Mouse (Mus musculus): ENCODE measurements around the gene Nfib. TPM values are rescaled to one million over a fixed set of nuclear protein-coding genes. Genes with fewer than 3 reads are reported as not detected.
A peak's percentile ranks its signal among the peaks of the same experiment; 100 is the strongest.

Nfib gene
- total and polyA plus RNA-seq, 3 experiments = 0.04 to 0.11 (median 0.09) TPM

- Histone ChIP-seq H3K9me3 (replicated peaks; ENCODE audit: low read length) (no peaks in the 10 kb centered on the region), H3K36me3 (replicated peaks in 1 of 2; ENCODE audit: control insufficient read depth in 1 of 2, insufficient read depth in 1 of 2, low read length in 1 of 2) (no peaks in the 10 kb centered on the region), H3K27ac (ENCODE audit: insufficient read depth, low read depth) (no peak overlapping the region), H3K27me3 (replicated peaks) (no peaks in the 10 kb centered on the region), H3K4me2 (ENCODE audit: insufficient read depth, low read depth, poor library complexity, severe bottlenecking) (0 out of 2 replicates have a peak overlapping the region, but pooled peaks have one; percentile 24), H3K79me2 (replicated peaks; ENCODE audit: control insufficient read depth, extremely low read depth, insufficient read depth, poor library complexity, severe bottlenecking) (no peaks in the 10 kb centered on the region), H3K4me3 (replicated peaks in 1 of 3; ENCODE audit: low read depth in 2 of 3, low read length in 2 of 3, poor library complexity in 1 of 3) (no peak overlapping the region), H3K4me1 (ENCODE audit: control insufficient read depth in 1 of 2, insufficient read depth in 2 of 2) (no peaks in the 10 kb centered on the region; a peak in 1 of 4 replicates), H3K9ac (ENCODE audit: insufficient read depth, low read depth) (no peak overlapping the region)
- TF ChIP-seq POLR2AphosphoS2 (IDR thresholded peaks at IDR 0.05; ENCODE audit: low read depth, low read length) (no peak), JUN (IDR thresholded peaks at IDR 0.05; ENCODE audit: insufficient read depth, low read depth, low read length) (no peak), TBP (conservative IDR thresholded peaks at IDR 0.05; ENCODE audit: low read depth, low read length) (no peak), EP300 (IDR thresholded peaks at IDR 0.05; ENCODE audit: low read length) (no peak), MAX (IDR thresholded peaks at IDR 0.05; ENCODE audit: low read length) (no peak), MAZ (IDR thresholded peaks at IDR 0.05; ENCODE audit: low read depth, low read length) (no peak), KAT2A (IDR thresholded peaks at IDR 0.05; ENCODE audit: insufficient replicate concordance, low read length) (no peak), NELFE (IDR thresholded peaks at IDR 0.05; ENCODE audit: low read depth, low read length) (no peak), E2F4 (IDR thresholded peaks at IDR 0.05; ENCODE audit: insufficient replicate concordance, low read depth, low read length) (no peak), SMC3 (IDR thresholded peaks at IDR 0.05; ENCODE audit: low read depth, low read length) (no peak), MYC (IDR thresholded peaks at IDR 0.05; ENCODE audit: low read depth, low read length) (no peak), BHLHE40 (IDR thresholded peaks at IDR 0.05; ENCODE audit: low read depth, low read length) (no peak), JUND (conservative IDR thresholded peaks at IDR 0.05; ENCODE audit: low read depth, low read length) (no peak), ZKSCAN1 (IDR thresholded peaks at IDR 0.05; ENCODE audit: borderline replicate concordance, low read depth, low read length) (no peak), USF2 (conservative IDR thresholded peaks at IDR 0.05; ENCODE audit: low read depth, low read length) (no peak), RCOR1 (conservative IDR thresholded peaks at IDR 0.05; ENCODE audit: low read depth, low read length) (no peak), MXI1 (IDR thresholded peaks at IDR 0.05; ENCODE audit: low read depth, low read length) (no peak), PAX5 (IDR thresholded peaks at IDR 0.05; ENCODE audit: low read length) (no peak), TCF12 (IDR thresholded peaks at IDR 0.05; ENCODE audit: low read depth, low read length) (no peak), UBTF (IDR thresholded peaks at IDR 0.05; ENCODE audit: low read depth, low read length) (no peak)
- no peak for DNase-seq (ENCODE audit: extremely low read depth)
- in situ Hi-C loops (cut with MboI; ENCODE audit: low pct_ligation_motif_present, low pct_unique_long_range_greater_than_20kb, low sequenced_read_pairs) (no loop called here), dilution Hi-C loops (cut with MboI; ENCODE audit: extremely low pct_ligation_motif_present, extremely low pct_unique_long_range_greater_than_20kb, low sequenced_read_pairs) (no loop called here)
Observed at GRCm38 (mm10) chr4:82385638-82386037, 319.9 kb downstream of the Nfib start.

- Histone ChIP-seq H3K9me3 (replicated peaks; ENCODE audit: low read length) (no peaks in the 10 kb centered on the region), H3K27ac (ENCODE audit: insufficient read depth, low read depth) (no peak overlapping the region), H3K36me3 (replicated peaks in 1 of 2; ENCODE audit: control insufficient read depth in 1 of 2, insufficient read depth in 1 of 2, low read length in 1 of 2) (no peaks in the 10 kb centered on the region), H3K9ac (ENCODE audit: insufficient read depth, low read depth) (no peak overlapping the region), H3K4me3 (replicated peaks in 1 of 3; ENCODE audit: low read depth in 2 of 3, low read length in 2 of 3, poor library complexity in 1 of 3) (no peak overlapping the region), H3K79me2 (replicated peaks; ENCODE audit: control insufficient read depth, extremely low read depth, insufficient read depth, poor library complexity, severe bottlenecking) (no peaks in the 10 kb centered on the region), H3K4me2 (ENCODE audit: insufficient read depth, low read depth, poor library complexity, severe bottlenecking) (no peak overlapping the region), H3K4me1 (ENCODE audit: control insufficient read depth in 1 of 2, insufficient read depth in 2 of 2) (no peaks in the 10 kb centered on the region; a peak in 1 of 4 replicates), H3K27me3 (replicated peaks) (no peaks in the 10 kb centered on the region)
- TF ChIP-seq CHD2 (IDR thresholded peaks at IDR 0.05; ENCODE audit: low read length) (no peak), IRF4 (IDR thresholded peaks at IDR 0.05; ENCODE audit: low read depth, low read length) (no peak), EP300 (IDR thresholded peaks at IDR 0.05; ENCODE audit: low read length) (no peak), CTCF (conservative IDR thresholded peaks at IDR 0.05 in 1 of 2, IDR thresholded peaks at IDR 0.05 in 1 of 2; ENCODE audit: low read depth in 2 of 2, low read length in 2 of 2) (no peak), NRF1 (IDR thresholded peaks at IDR 0.05; ENCODE audit: low read depth, low read length) (no peak), UBTF (IDR thresholded peaks at IDR 0.05; ENCODE audit: low read depth, low read length) (no peak), ZC3H11A (IDR thresholded peaks at IDR 0.05; ENCODE audit: low read depth, low read length) (no peak), POLR2AphosphoS2 (IDR thresholded peaks at IDR 0.05; ENCODE audit: low read depth, low read length) (no peak), E2F4 (IDR thresholded peaks at IDR 0.05; ENCODE audit: insufficient replicate concordance, low read depth, low read length) (no peak), USF2 (conservative IDR thresholded peaks at IDR 0.05; ENCODE audit: low read depth, low read length) (no peak)
- in situ Hi-C loops (cut with MboI; ENCODE audit: low pct_ligation_motif_present, low pct_unique_long_range_greater_than_20kb, low sequenced_read_pairs) (no loop called here), dilution Hi-C loops (cut with MboI; ENCODE audit: extremely low pct_ligation_motif_present, extremely low pct_unique_long_range_greater_than_20kb, low sequenced_read_pairs) (no loop called here)
- no peak for DNase-seq (ENCODE audit: extremely low read depth)
Observed at GRCm38 (mm10) chr4:82383991-82384731, 321.4 kb downstream of the Nfib start.

Measured in CH12.LX (cell line).